Mouse (Mus musculus) left cerebral cortex, postnatal 36 days (tissue): Measurements from ENCODE around the gene Lce1b. TPM values are rescaled to one million over a fixed set of nuclear protein-coding genes. Genes with fewer than 3 reads are reported as not detected.
"Not testable (repeated sequence)": the region's sequence is repeated elsewhere in the genome, so short reads cannot be mapped to it uniquely, and the experiment has no call there.

Source experiments
- DNase-seq, 2 experiments: peaks; one replicate each; pipeline ENCODE4 v3.0.0; 2021 to 2022; ENCODE audit warnings: low spot score in 2 of 2, mixed read lengths in 1 of 2
- intact Hi-C: fragments of 180-260 bp; cut with DNase I; formaldehyde crosslinking; loops from one replicate; pipeline ENCODE4 v1.15.1; 2025
- total RNA-seq, 2 experiments: library from RNA; stranded (reverse); gene quantifications; 2 replicates each; pipeline ENCODE4 v1.2.3; 2021

The Lce1b gene
- not detected for total RNA-seq

- intact Hi-C loops: no loop called here
- DNase-seq: no peak
These were observed at the start of gene Lce1b for GRCm38 (mm10) chr3:92656826-92657225. TSS of gene Lce1b (minus strand) at chr3:92656926.

DNA sequence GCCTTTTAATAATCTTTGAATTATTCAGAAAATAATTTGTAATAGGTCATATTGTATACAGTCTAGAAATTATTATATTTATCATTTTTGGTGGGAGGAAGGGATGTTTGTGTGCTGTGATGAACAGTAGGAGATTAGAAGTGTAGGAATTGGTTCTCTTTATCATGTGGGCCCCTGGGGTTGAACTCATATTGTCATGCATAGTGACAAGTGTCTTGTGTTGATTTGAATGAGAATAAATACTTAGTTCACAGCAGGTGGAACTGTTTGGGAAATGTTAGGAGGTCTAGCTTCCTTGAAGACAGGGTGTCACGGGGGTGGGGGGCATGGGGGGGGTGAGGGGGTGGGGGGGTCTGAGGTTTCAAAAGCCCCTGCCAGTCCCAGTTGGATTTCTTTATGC is 37.9 kb upstream of the Lce1b start:
- intact Hi-C loops: no loop called here
- no peak for DNase-seq

GRCm38 (mm10) chr3:92691688-92692087 is 35.0 kb upstream of the Lce1b start:
- no peak for DNase-seq
- intact Hi-C loops: no loop called here

- intact Hi-C loops, DNase-seq: not testable (repeated sequence)
These were observed 32.4 kb upstream of the Lce1b start for GRCm38 (mm10) chr3:92689154-92689553.

- DNase-seq: no peak
- intact Hi-C loops: no loop called here
These were observed 30.4 kb upstream of the Lce1b start, which contains the start of gene Lce1d for GRCm38 (mm10) chr3:92687110-92687509. TSS of gene Lce1d (minus strand) at chr3:92687210.

- DNase-seq: no peak
- intact Hi-C loops: no loop called here
These were observed 22.2 kb upstream of the Lce1b start, which contains the start of gene Lce1c for GRCm38 (mm10) chr3:92678947-92679346. TSS of gene Lce1c (plus strand) at chr3:92679247.

DNA sequence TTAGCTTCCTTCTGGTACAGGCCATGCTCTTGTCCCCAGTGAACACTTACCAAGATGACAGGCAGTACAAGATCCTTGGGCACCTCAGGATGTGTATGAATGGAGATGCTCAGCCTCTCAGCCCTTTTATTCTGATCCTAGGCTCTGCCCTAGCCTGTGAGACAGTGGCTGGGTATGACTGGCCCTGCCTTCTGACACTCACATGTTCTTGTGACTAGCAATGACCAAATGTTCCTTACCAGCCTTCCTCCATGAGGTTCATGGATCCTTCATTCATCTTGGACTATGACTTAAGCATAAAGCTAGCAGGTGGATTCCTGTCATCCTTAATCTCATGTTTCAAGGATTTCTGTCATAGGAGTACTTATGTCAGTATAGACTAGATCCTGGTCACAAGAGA is 13.5 kb upstream of the Lce1b start, which contains the start of gene Lce1a2:
TSS of gene Lce1a2 (minus strand) at position 101 of the 400 bp plus-strand sequence.
- intact Hi-C loops: no loop called here
- DNase-seq: no peak

DNA sequence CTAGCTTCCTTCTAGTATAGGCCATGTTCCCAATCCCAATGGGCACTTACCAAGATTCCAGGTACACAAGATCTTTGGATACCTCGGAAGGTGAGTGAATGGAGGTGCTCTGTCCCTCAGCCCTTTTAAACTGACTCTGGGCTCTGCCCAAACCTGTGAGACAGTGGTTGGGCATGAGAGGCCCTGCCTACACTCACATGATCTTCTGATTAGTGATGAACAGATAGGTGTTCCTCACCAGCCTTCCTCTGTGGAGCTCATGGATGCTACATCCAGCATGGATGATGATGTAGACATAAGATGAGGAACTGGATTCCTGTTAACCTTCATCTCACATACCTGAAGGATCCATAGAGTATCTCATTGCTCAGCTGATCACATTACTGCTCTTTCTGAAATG is 8.5 kb downstream of the Lce1b start, which contains the start of gene Lce1a1:
TSS of gene Lce1a1 (minus strand) at position 101 of the 400 bp plus-strand sequence.
- intact Hi-C loops: no loop called here
- DNase-seq: no peak

- no peak for DNase-seq
- intact Hi-C loops: no loop called here
These were observed 16.9 kb downstream of the Lce1b start for GRCm38 (mm10) chr3:92639854-92640253.

GRCm38 (mm10) chr3:92638653-92638991 is 18.1 kb downstream of the Lce1b start:
- intact Hi-C loops: no loop called here

GRCm38 (mm10) chr3:92637745-92638652 is 18.7 kb downstream of the Lce1b start:
- intact Hi-C loops: no loop called here
- no peak for DNase-seq

More at GRCm38 (mm10) chr3:92638653-92638991, 18.1 kb downstream of the Lce1b start:
- no peak for DNase-seq

DNA sequence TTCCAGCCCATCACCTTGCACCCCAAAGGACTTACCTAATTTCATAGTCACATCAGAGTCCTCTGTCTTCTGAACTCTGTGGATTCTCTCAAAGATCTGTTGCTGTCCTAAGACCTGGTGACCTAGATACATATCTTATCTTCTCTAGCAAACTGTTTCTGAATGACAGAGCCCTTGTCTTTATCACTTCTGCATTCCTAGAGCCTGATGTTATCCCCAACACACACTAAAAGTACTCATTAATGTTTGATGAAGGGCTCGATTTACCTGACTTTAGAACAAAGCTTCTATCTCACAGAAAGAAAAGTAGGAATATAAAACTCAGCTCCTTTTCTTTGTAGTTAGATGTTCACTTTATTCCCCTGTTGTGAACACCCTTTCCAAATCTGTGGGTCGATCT is 35.2 kb downstream of the Lce1b start, which contains the start of gene Lce6a:
TSS of gene Lce6a (minus strand) at position 101 of the 400 bp plus-strand sequence.
- DNase-seq: no peak
- intact Hi-C loops: no loop called here

GRCm38 (mm10) chr3:92609804-92610203 is 46.9 kb downstream of the Lce1b start:
- intact Hi-C loops: loop anchor here (10.0 kb wide), 1 partner anchor 215 kb away; no protein-coding TSS in a partner anchor
- no peak for DNase-seq

DNA sequence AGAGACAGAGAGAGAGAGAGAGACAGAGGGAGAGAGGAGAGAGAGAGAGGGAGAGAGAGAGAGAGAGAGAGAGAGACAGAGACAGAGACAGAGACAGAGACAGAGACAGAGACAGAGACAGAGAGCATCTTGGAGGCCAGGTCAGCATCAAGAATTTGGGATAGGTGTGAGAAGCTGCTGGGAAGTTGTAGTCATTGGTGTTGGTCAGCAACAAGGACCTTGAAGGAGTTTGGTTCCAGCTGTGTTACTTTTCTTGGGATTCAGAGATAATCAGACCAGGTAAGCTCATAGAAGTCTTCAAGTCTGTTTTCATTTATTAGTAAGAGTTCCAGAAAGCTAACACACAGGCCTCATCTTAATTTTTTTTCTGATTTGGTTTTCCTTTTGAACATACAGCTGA is 49.3 kb downstream of the Lce1b start, which contains the start of gene 2210017I01Rik:
TSS of gene 2210017I01Rik (minus strand) at position 101 of the 400 bp plus-strand sequence.
- DNase-seq: no peak
- intact Hi-C loops: loop anchor here (10.0 kb wide), 1 partner anchor 213 kb away; no protein-coding TSS in a partner anchor

Other genes starting within 250 kb of the Lce1b start
- not detected for gene Sprr2i, start 248.9 kb downstream of the Lce1b start, total RNA-seq
- not detected for gene Sprr2j-ps, start 238.8 kb downstream of the Lce1b start, total RNA-seq
- 1 to 10 TPM; 4.2 to 4.9 TPM for gene Gm9774, start 227.5 kb downstream of the Lce1b start, total RNA-seq
- gene Sprr2k, start 224.3 kb downstream of the Lce1b start, total RNA-seq: not detected
- not detected for gene Sprr1b, start 218.1 kb downstream of the Lce1b start, total RNA-seq
- not detected for gene Sprr3, start 198.2 kb downstream of the Lce1b start, total RNA-seq
- not detected for gene Sprr1a, start 171.0 kb downstream of the Lce1b start, total RNA-seq
- not detected for gene Sprr4, start 156.4 kb downstream of the Lce1b start, total RNA-seq
- gene 2310046K23Rik, start 122.4 kb downstream of the Lce1b start, total RNA-seq: not detected
- gene Ivl, start 83.2 kb downstream of the Lce1b start, total RNA-seq: not detected
- gene Smcp, start 67.9 kb downstream of the Lce1b start, total RNA-seq: not detected
- gene 2210017I01Rik, start 49.4 kb downstream of the Lce1b start, total RNA-seq: not detected
- not detected for gene Lce6a, start 35.3 kb downstream of the Lce1b start, total RNA-seq
- gene Lce1a1, start 8.6 kb downstream of the Lce1b start, total RNA-seq: not detected
- not detected for gene Lce1a2, start 13.4 kb upstream of the Lce1b start, total RNA-seq
- gene Lce1c, start 22.3 kb upstream of the Lce1b start, total RNA-seq: not detected
- not detected for gene Lce1d, start 30.3 kb upstream of the Lce1b start, total RNA-seq
- gene Lce1e, start 52.1 kb upstream of the Lce1b start, total RNA-seq: not detected
- gene Lce1f, start 63.4 kb upstream of the Lce1b start, total RNA-seq: not detected
- gene Gm38119, start 82.2 kb upstream of the Lce1b start, total RNA-seq: not detected
- not detected for gene Lce1g, start 95.4 kb upstream of the Lce1b start, total RNA-seq
- not detected for gene Lce1h, start 108.1 kb upstream of the Lce1b start, total RNA-seq
- not detected for gene Lce1i, start 122.0 kb upstream of the Lce1b start, total RNA-seq
- not detected for gene Lce1j, start 133.6 kb upstream of the Lce1b start, total RNA-seq
- gene Lce1k, start 151.0 kb upstream of the Lce1b start, total RNA-seq: not detected
- not detected for gene Kprp, start 170.3 kb upstream of the Lce1b start, total RNA-seq
- not detected for gene Lce1l, start 194.4 kb upstream of the Lce1b start, total RNA-seq
- gene 2310050C09Rik, start 213.3 kb upstream of the Lce1b start, total RNA-seq: not detected